ENCODE assay signal across 11 mouse cellular contexts in the genomic region with DNA sequence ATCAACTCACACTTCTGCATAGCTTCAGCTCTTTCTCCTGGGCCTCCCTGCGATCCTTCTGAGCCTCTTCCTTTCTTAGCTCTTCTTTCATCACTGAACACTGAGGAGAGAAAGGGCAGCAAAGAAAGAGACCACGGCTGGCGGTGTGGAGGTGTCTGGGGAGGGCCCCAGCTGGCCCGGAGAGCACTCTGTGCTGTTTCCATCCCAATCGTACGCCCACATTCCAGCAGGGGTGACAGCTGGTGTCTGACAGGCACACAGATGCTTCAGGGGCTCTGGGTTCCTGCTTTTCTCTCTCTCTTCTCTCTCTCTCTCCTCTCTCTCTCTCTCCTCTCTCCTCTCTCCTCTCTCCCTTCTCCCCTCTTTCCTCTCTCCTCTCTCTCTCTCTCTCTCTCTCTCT. TPM values are rescaled to one million over a fixed set of nuclear protein-coding genes. Genes with fewer than 3 reads are reported as not detected.
A peak's percentile ranks its signal among the peaks of the same experiment; 100 is the strongest.
DNase-seq lines count a peak whose midpoint lies in the region; ATAC-seq lines count a peak whose summit lies in the region.
"Had no signal": no experiment of that assay in that cellular context is flagged by ENCODE, and none has a peak within 500 bp of the region (broad histone marks: within the 10 kb centered on the region; RNA-seq: fewer than 3 reads in every experiment).

No protein-coding gene starts in this region.

- no peak overlapping the region for H3K9ac ChIP-seq in hindbrain, embryonic 11.5 days (ENCODE audit: low read depth, low read length)
- no peak overlapping the region for H3K9ac ChIP-seq in hindbrain, embryonic 12.5 days
- no peak overlapping the region for H3K9ac ChIP-seq in embryonic facial prominence, embryonic 14.5 days (ENCODE audit: low read depth, low read length)
- 0 out of 2 replicates have a peak overlapping the region, but pooled peaks have one; percentile 14 for H3K9ac ChIP-seq in intestine, embryonic 16.5 days (ENCODE audit: low read depth, low read length)

- no peak overlapping the region for H3K4me3 ChIP-seq in hindbrain, embryonic 11.5 days (ENCODE audit: low read depth, low read length)
- no peak overlapping the region for H3K4me3 ChIP-seq in hindbrain, embryonic 12.5 days
- no peak overlapping the region for H3K4me3 ChIP-seq in embryonic facial prominence, embryonic 14.5 days (ENCODE audit: low read depth, low read length)
- no peak overlapping the region for H3K4me3 ChIP-seq in intestine, embryonic 16.5 days (ENCODE audit: low read length)

- no peak overlapping the region for H3K27ac ChIP-seq in hindbrain, embryonic 11.5 days (ENCODE audit: low read depth, low read length)
- H3K27ac ChIP-seq in hindbrain, embryonic 12.5 days, result no peak overlapping the region
- H3K27ac ChIP-seq in embryonic facial prominence, embryonic 14.5 days (replicated peaks; ENCODE audit: low read depth, low read length), result no peak overlapping the region
- H3K27ac ChIP-seq in intestine, embryonic 16.5 days (ENCODE audit: low read length), result no peak overlapping the region

- H3K27me3 ChIP-seq in hindbrain, embryonic 11.5 days (ENCODE audit: control insufficient read depth, insufficient read depth, low read length), result no peaks in the 10 kb centered on the region
- 0 out of 2 replicates have a peak, but pooled peaks cover 2% of the 10 kb centered on the region for H3K27me3 ChIP-seq in hindbrain, embryonic 12.5 days
- H3K27me3 ChIP-seq in embryonic facial prominence, embryonic 14.5 days (replicated peaks; ENCODE audit: control insufficient read depth, insufficient read depth, low read length), result no peaks in the 10 kb centered on the region
- H3K27me3 ChIP-seq in intestine, embryonic 16.5 days (replicated peaks; ENCODE audit: control insufficient read depth, insufficient read depth, low read length), result no peaks in the 10 kb centered on the region
- H3K27me3 ChIP-seq: Patski had no signal

- ATAC-seq in hindbrain, embryonic 11.5 days (ENCODE audit: low FRiP score), result peak; percentile 64; the same call in 1 of the 2 replicates
- ATAC-seq in hindbrain, embryonic 12.5 days (ENCODE audit: low FRiP score), result no peak; the same call in 1 of the 2 replicates
- ATAC-seq in embryonic facial prominence, embryonic 14.5 days (ENCODE audit: low read depth), result peak; percentile 89
- ATAC-seq in intestine, embryonic 16.5 days, result no peak
- ATAC-seq: Patski had no signal

- H3K36me3 ChIP-seq in hindbrain, embryonic 11.5 days (ENCODE audit: control insufficient read depth, insufficient read depth, low read length), result no peaks in the 10 kb centered on the region
- H3K36me3 ChIP-seq in hindbrain, embryonic 12.5 days, result no peaks in the 10 kb centered on the region
- H3K36me3 ChIP-seq in embryonic facial prominence, embryonic 14.5 days (ENCODE audit: control insufficient read depth, insufficient read depth, low read length), result no peaks in the 10 kb centered on the region
- no peaks in the 10 kb centered on the region for H3K36me3 ChIP-seq in intestine, embryonic 16.5 days (ENCODE audit: control insufficient read depth, insufficient read depth, low read length)

- H3K9me3 ChIP-seq in hindbrain, embryonic 11.5 days (ENCODE audit: control insufficient read depth, low read length), result no peaks in the 10 kb centered on the region
- peaks cover 9% of the 10 kb centered on the region; the same call in 1 of the 2 replicates for H3K9me3 ChIP-seq in hindbrain, embryonic 12.5 days (replicated peaks)
- peaks cover 9% of the 10 kb centered on the region; the same call in 1 of the 2 replicates for H3K9me3 ChIP-seq in embryonic facial prominence, embryonic 14.5 days (ENCODE audit: control insufficient read depth, low read length)
- H3K9me3 ChIP-seq in intestine, embryonic 16.5 days (ENCODE audit: control insufficient read depth, low read length), result no peaks in the 10 kb centered on the region

- DNase-seq in hindbrain, embryonic 11.5 days (ENCODE audit: low spot score), result peak; percentile 61
- peak; percentile 79 for DNase-seq in embryonic facial prominence, embryonic 14.5 days (ENCODE audit: low spot score)
- DNase-seq in mesoderm, embryonic 11.5 days (ENCODE audit: low read depth, low spot score), result peak; percentile 56
- no peak for DNase-seq in spleen, postnatal 4 days (ENCODE audit: low spot score in 2 of 2)
- no peak for DNase-seq in thymus, postnatal 4 days
- DNase-seq: cerebellum, adult 8-10 months; gastrocnemius, postnatal 10 days; liver had no signal

- WGBS in hindbrain, embryonic 11.5 days, result 27% methylated on average over 6 of the region's 6 CpGs
- WGBS in hindbrain, embryonic 12.5 days, result 13% methylated on average over 6 of the region's 6 CpGs
- 15% methylated on average over 6 of the region's 6 CpGs for WGBS in embryonic facial prominence, embryonic 14.5 days
- 31% methylated on average over 6 of the region's 6 CpGs for WGBS in intestine, embryonic 16.5 days

- no peak overlapping the region for H3K4me2 ChIP-seq in hindbrain, embryonic 11.5 days (replicated peaks; ENCODE audit: low read depth, low read length)
- no peak overlapping the region for H3K4me2 ChIP-seq in hindbrain, embryonic 12.5 days (replicated peaks)
- H3K4me2 ChIP-seq in embryonic facial prominence, embryonic 14.5 days (ENCODE audit: low read depth, low read length), result no peak overlapping the region
- no peak overlapping the region for H3K4me2 ChIP-seq in intestine, embryonic 16.5 days (ENCODE audit: low read depth, low read length)

- H3K4me1 ChIP-seq in hindbrain, embryonic 11.5 days (replicated peaks; ENCODE audit: control insufficient read depth, insufficient read depth, low read length), result no peaks in the 10 kb centered on the region
- H3K4me1 ChIP-seq in hindbrain, embryonic 12.5 days, result peaks cover 8% of the 10 kb centered on the region
- H3K4me1 ChIP-seq in embryonic facial prominence, embryonic 14.5 days (ENCODE audit: control insufficient read depth, insufficient read depth, low read length), result no peaks in the 10 kb centered on the region
- H3K4me1 ChIP-seq in intestine, embryonic 16.5 days (ENCODE audit: control insufficient read depth, insufficient read depth, low read length), result peaks cover 5% of the 10 kb centered on the region; the same call in 1 of the 2 replicates

RNA-seq across cellular contexts. Expression of a gene that starts 50.3 kb away (rescaled TPM):
- polyA plus RNA-seq in hindbrain, embryonic 11.5 days (2014; fragmentation: Nextera tagmentation; extraction: Ambion mirVana), result 3.5 and 4.0 TPM in 2 replicates
- 5.2 and 6.2 TPM in 2 replicates for polyA plus RNA-seq in hindbrain, embryonic 12.5 days (2016; fragmentation: Nextera tagmentation; extraction: Ambion mirVana)
- polyA plus RNA-seq in embryonic facial prominence, embryonic 14.5 days (2014; fragmentation: Nextera tagmentation; extraction: Ambion mirVana), result 5.9 and 6.8 TPM in 2 replicates
- polyA plus RNA-seq in intestine, embryonic 16.5 days (2015; fragmentation: Nextera tagmentation; extraction: Ambion mirVana), result 1.4 and 2.3 TPM in 2 replicates

Comparison
In these comparisons a context has a peak if more than half of its experiments do, and no peak if none do; other contexts are left out.
1. ATAC-seq: peak in hindbrain, embryonic 11.5 days (single experiment) and embryonic facial prominence, embryonic 14.5 days (single experiment); none in hindbrain, embryonic 12.5 days (single experiment) and intestine, embryonic 16.5 days (single experiment).
2. DNase-seq: peak in hindbrain, embryonic 11.5 days (single experiment), embryonic facial prominence, embryonic 14.5 days (single experiment) and mesoderm, embryonic 11.5 days (single experiment); none in spleen, postnatal 4 days (0 of 2) and thymus, postnatal 4 days (single experiment).